25 mouse cellular contexts compared by ENCODE assay signal in the genomic region with DNA sequence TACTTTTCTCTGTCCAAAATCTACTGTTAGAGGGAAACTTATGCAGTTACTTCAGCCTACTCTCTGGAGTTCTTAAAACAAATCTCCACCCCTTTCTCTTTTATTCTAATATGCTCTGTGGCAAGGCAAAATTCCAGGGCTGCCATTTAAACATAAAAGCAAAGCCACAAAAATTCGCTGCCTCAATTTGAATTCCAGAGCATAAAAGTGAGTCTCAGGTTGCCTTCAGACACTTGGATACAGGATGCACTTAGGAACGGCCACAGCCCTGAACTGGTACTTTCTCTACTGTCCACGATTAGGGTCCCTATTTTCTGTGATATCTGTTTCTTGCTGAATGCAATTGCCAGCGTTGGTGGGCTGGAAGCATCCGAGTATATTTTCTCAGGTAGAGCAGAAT.
DNase-seq lines count a peak whose midpoint lies in the region; ATAC-seq and TF ChIP-seq lines count a peak whose summit lies in the region.
"Had no signal": no experiment of that assay in that cellular context is flagged by ENCODE, and none has a peak within 500 bp of the region (broad histone marks: within the 10 kb centered on the region; RNA-seq: fewer than 3 reads in every experiment).

No protein-coding gene starts in this region.

- H3K36me3 ChIP-seq in embryonic facial prominence, embryonic 13.5 days, result no peaks in the 10 kb centered on the region
- H3K36me3 ChIP-seq: embryonic facial prominence, embryonic 15.5 days; forebrain, embryonic 15.5 days; heart, embryonic 13.5 days; kidney, embryonic 15.5 days; limb, embryonic 15.5 days; liver, embryonic 15.5 days; midbrain, embryonic 13.5 days; neural tube, embryonic 12.5 days had no signal

- H3K9me3 ChIP-seq in embryonic facial prominence, embryonic 13.5 days, result no peaks in the 10 kb centered on the region
- H3K9me3 ChIP-seq: embryonic facial prominence, embryonic 15.5 days; forebrain, embryonic 15.5 days; heart, embryonic 13.5 days; kidney, embryonic 15.5 days; limb, embryonic 15.5 days; liver, embryonic 15.5 days; midbrain, embryonic 13.5 days; neural tube, embryonic 12.5 days had no signal

- 64% methylated on average over 5 of the region's 5 CpGs for WGBS in lung, adult 2 months
- WGBS in embryonic facial prominence, embryonic 13.5 days, result 30% methylated on average over 5 of the region's 5 CpGs

- H3K27ac ChIP-seq in embryonic facial prominence, embryonic 13.5 days, result peak overlapping the region; percentile 71; the same call in 1 of the 2 replicates
- H3K27ac ChIP-seq: embryonic facial prominence, embryonic 15.5 days; forebrain, embryonic 15.5 days; heart, embryonic 13.5 days; kidney, embryonic 15.5 days; limb, embryonic 15.5 days; liver, embryonic 15.5 days; midbrain, embryonic 13.5 days; neural tube, embryonic 12.5 days had no signal

- no peak overlapping the region for H3K4me2 ChIP-seq in embryonic facial prominence, embryonic 13.5 days
- H3K4me2 ChIP-seq: embryonic facial prominence, embryonic 15.5 days; forebrain, embryonic 15.5 days; heart, embryonic 13.5 days; kidney, embryonic 15.5 days; limb, embryonic 15.5 days; liver, embryonic 15.5 days; midbrain, embryonic 13.5 days; neural tube, embryonic 12.5 days had no signal

- H3K27me3 ChIP-seq in embryonic facial prominence, embryonic 13.5 days, result no peaks in the 10 kb centered on the region
- H3K27me3 ChIP-seq: embryonic facial prominence, embryonic 15.5 days; forebrain, embryonic 15.5 days; heart, embryonic 13.5 days; kidney, embryonic 15.5 days; limb, embryonic 15.5 days; liver, embryonic 15.5 days; midbrain, embryonic 13.5 days; neural tube, embryonic 12.5 days had no signal

- peak; percentile 11 to 50 for DNase-seq in lung, adult 18-20 months
- DNase-seq in lung, adult 2 months, result no peak
- DNase-seq in 3T3-L1 (ENCODE audit: low read depth, low spot score), result peak; percentile 89
- peak; percentile 57 for DNase-seq in lung, postnatal 36 days
- DNase-seq in liver, result no peak
- DNase-seq: adrenal gland, postnatal 36 days; cerebellum, postnatal 10 days; gastrocnemius, postnatal 14 days; heart, adult 11 months; heart, postnatal 14 days; kidney, adult 11 months; layer of hippocampus, adult 9-11 months; retina, postnatal 1 day; right cerebral cortex, postnatal 25 days; spleen, adult 18-20 months had no signal

- no peak overlapping the region for H3K9ac ChIP-seq in embryonic facial prominence, embryonic 13.5 days
- H3K9ac ChIP-seq: embryonic facial prominence, embryonic 15.5 days; forebrain, embryonic 15.5 days; heart, embryonic 13.5 days; kidney, embryonic 15.5 days; limb, embryonic 15.5 days; liver, embryonic 15.5 days; midbrain, embryonic 13.5 days; neural tube, embryonic 12.5 days had no signal

- no peak for TF ChIP-seq POLR2A in lung, adult 2 months (IDR thresholded peaks at IDR 0.05; ENCODE audit: borderline replicate concordance, extremely low read depth, low read depth, low read length)

- no peak for TF ChIP-seq CTCF in lung, adult 2 months (IDR thresholded peaks at IDR 0.05; ENCODE audit: insufficient read depth, low read length)

- H3K4me1 ChIP-seq in lung, adult 2 months (ENCODE audit: control insufficient read depth, insufficient read depth, low read length), result no peaks in the 10 kb centered on the region
- H3K4me1 ChIP-seq in embryonic facial prominence, embryonic 13.5 days, result peaks cover 11% of the 10 kb centered on the region
- H3K4me1 ChIP-seq: forebrain, embryonic 15.5 days; heart, embryonic 13.5 days; kidney, embryonic 15.5 days; liver, embryonic 15.5 days; midbrain, embryonic 13.5 days; neural tube, embryonic 12.5 days had no signal

- no peak overlapping the region for H3K4me3 ChIP-seq in lung, adult 2 months (replicated peaks; ENCODE audit: extremely low read depth, low read depth, low read length)
- no peak overlapping the region for H3K4me3 ChIP-seq in embryonic facial prominence, embryonic 13.5 days
- H3K4me3 ChIP-seq: embryonic facial prominence, embryonic 15.5 days; forebrain, embryonic 15.5 days; heart, embryonic 13.5 days; kidney, embryonic 15.5 days; limb, embryonic 15.5 days; liver, embryonic 15.5 days; midbrain, embryonic 13.5 days; neural tube, embryonic 12.5 days had no signal

- peak; percentile 6; the same call in 1 of the 2 replicates for ATAC-seq in embryonic facial prominence, embryonic 13.5 days (ENCODE audit: insufficient number of reproducible peaks, insufficient read depth, low FRiP score, low TSS enrichment, low read depth)
- no peak for ATAC-seq in inflammation-experienced regulatory T-cells, adult 6 months
- ATAC-seq: forebrain, embryonic 15.5 days; midbrain, embryonic 13.5 days had no signal

Comparison
In these comparisons a context has a peak if more than half of its experiments do, and no peak if none do; other contexts are left out.
1. DNase-seq: peak in lung, adult 18-20 months (2 of 2), 3T3-L1 (single experiment) and lung, postnatal 36 days (single experiment); none in lung, adult 2 months (single experiment) and liver (single experiment).